Mouse (Mus musculus): ENCODE results near the gene Pde4d.

DNA sequence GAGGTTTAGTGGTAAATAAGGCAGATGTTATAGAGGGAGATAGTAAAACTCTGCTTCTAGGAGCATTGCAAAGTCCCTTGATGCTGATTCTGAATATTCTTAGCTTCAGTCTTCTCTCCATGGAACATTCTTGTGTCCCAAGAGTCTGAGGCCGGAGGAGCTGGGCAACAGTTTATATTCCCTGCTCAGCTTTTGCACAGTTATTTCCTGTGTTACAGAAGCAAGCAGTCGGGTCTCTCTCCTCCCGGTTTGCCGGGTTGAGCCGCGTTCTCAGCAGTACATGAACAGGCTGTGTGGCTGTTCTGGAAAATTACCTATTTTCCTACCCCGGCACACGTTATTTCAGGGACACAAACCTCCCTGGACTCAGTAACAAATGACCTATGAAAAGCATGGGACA, 48.0 kb downstream of the Pde4d start:
- no peak for TF ChIP-seq CTCF (IDR thresholded peaks at IDR 0.05; ENCODE audit: insufficient read depth, low read depth, low read length)
- TF ChIP-seq POLR2A (IDR thresholded peaks at IDR 0.05; ENCODE audit: insufficient read depth, low read depth, low read length) = no peak
